Mouse (Mus musculus) intestine, embryonic 14.5 days (tissue): ENCODE measurements around the gene Rnf220. TPM values are rescaled to one million over a fixed set of nuclear protein-coding genes. Genes with fewer than 3 reads are reported as not detected.
A peak's percentile ranks its signal among the peaks of the same experiment; 100 is the strongest.
"Not testable (repeated sequence)": the region's sequence is repeated elsewhere in the genome, so short reads cannot be mapped to it uniquely, and the experiment has no call there.

ENCODE experiments used
- ATAC-seq: fragments of 200-750 bp; cut with Nextera tagmentation; replicated peaks from 2 replicates; pipeline ENCODE4 v1.8.0; 2017; ENCODE audit warnings: low read depth, moderate number of reproducible peaks, moderate TSS enrichment, moderate library complexity; ENCODE audit not compliant: low FRiP score, low TSS enrichment
- DNase-seq: peaks from one replicate; pipeline ENCODE4 v3.0.0-alpha.2; 2018; ENCODE audit warnings: low spot score
- H3K27ac ChIP-seq: fragments of 300-500 bp; sonication (generic); 2 replicates; pipeline ENCODE4 v1.5.1; 2014; ENCODE audit warnings: low read depth, mild to moderate bottlenecking, control low read depth
- H3K27me3 ChIP-seq: fragments of 300-500 bp; sonication (generic); replicated peaks from 2 replicates; pipeline ENCODE4 v1.6.1; 2014; ENCODE audit warnings: low read length, control low read depth; ENCODE audit not compliant: control insufficient read depth, insufficient read depth
- H3K36me3 ChIP-seq: fragments of 300-500 bp; sonication (generic); 2 replicates; pipeline ENCODE4 v1.6.1; 2014; ENCODE audit warnings: low read length, control low read depth; ENCODE audit not compliant: control insufficient read depth, insufficient read depth
- H3K4me1 ChIP-seq: fragments of 300-500 bp; sonication (generic); replicated peaks from 2 replicates; pipeline ENCODE4 v1.6.1; 2014; ENCODE audit warnings: low read length, control low read depth, mixed read lengths; ENCODE audit not compliant: control insufficient read depth, insufficient read depth
- H3K4me2 ChIP-seq: fragments of 300-500 bp; sonication (generic); 2 replicates; pipeline ENCODE4 v1.6.1; 2014; ENCODE audit warnings: low read length
- H3K4me3 ChIP-seq: fragments of 300-500 bp; sonication (generic); 2 replicates; pipeline ENCODE4 v1.5.1; 2014; ENCODE audit warnings: low read depth, low read length, control low read depth, mixed read lengths
- H3K9ac ChIP-seq: fragments of 300-500 bp; sonication (generic); 2 replicates; pipeline ENCODE4 v1.6.1; 2014; ENCODE audit warnings: mild to moderate bottlenecking, low read length
- H3K9me3 ChIP-seq: fragments of 300-500 bp; sonication (generic); 2 replicates; pipeline ENCODE4 v1.6.1; 2016; ENCODE audit warnings: low read length, control low read depth; ENCODE audit not compliant: control insufficient read depth
- WGBS: fragments of 180-500 bp; shearing (Covaris S2); extraction: QIAGEN DNeasy Blood & Tissue Kit; methylation state at CpG from one replicate; pipeline ENCODE4 v1.1.7; 2014; 5-methylcytosine and 5-hydroxymethylcytosine counted together
- polyA plus RNA-seq: library from polyadenylated mRNA; unstranded; fragments of >200 nt; fragmentation: Nextera tagmentation; extraction: Ambion mirVana; gene quantifications from 2 replicates; pipeline ENCODE4 v1.2.1, GENCODE M21; 2014

Rnf220 gene
- polyA plus RNA-seq, 1 experiment from 2014 or later, result 65.1 TPM

- Histone ChIP-seq H3K36me3 (peaks cover 36% of the 10 kb centered on the region), H3K4me3 (no peak overlapping the region), H3K27me3 (no peaks in the 10 kb centered on the region), H3K27ac (no peak overlapping the region), H3K4me1 (peaks cover 12% of the 10 kb centered on the region; the same call in 1 of the 2 replicates), H3K4me2 (no peak overlapping the region), H3K9me3 (peaks cover 10% of the 10 kb centered on the region), H3K9ac (no peak overlapping the region)
- DNase-seq (peak; percentile 93), ATAC-seq (peak; percentile 45; the same call in 1 of the 2 replicates)
- WGBS, result 12% methylated on average over 6 of the region's 6 CpGs
These were observed 226.6 kb downstream of the Rnf220 start for GRCm38 (mm10) chr4:117270278-117270677.

- Histone ChIP-seq H3K27ac (no peak overlapping the region), H3K9me3 (no peaks in the 10 kb centered on the region), H3K36me3 (peaks cover 17% of the 10 kb centered on the region), H3K4me2 (no peak overlapping the region), H3K27me3 (no peaks in the 10 kb centered on the region), H3K4me1 (peaks cover 11% of the 10 kb centered on the region; the same call in 1 of the 2 replicates), H3K4me3 (no peak overlapping the region), H3K9ac (no peak overlapping the region)
- WGBS, result 87% methylated on average over 25 of the region's 25 CpGs
- ATAC-seq (no peak), DNase-seq (no peak)
These were observed 228.9 kb downstream of the Rnf220 start for GRCm38 (mm10) chr4:117267831-117268437.

- Histone ChIP-seq H3K9me3 (no peaks in the 10 kb centered on the region), H3K36me3 (peaks cover 11% of the 10 kb centered on the region), H3K4me1 (peaks cover 4% of the 10 kb centered on the region; the same call in 1 of the 2 replicates), H3K27ac (no peak overlapping the region), H3K9ac (no peak overlapping the region), H3K4me3 (no peak overlapping the region), H3K4me2 (no peak overlapping the region), H3K27me3 (no peaks in the 10 kb centered on the region)
- 10% methylated on average over 2 of the region's 2 CpGs for WGBS
- no peak for ATAC-seq
- peak; percentile 87 for DNase-seq
These were observed 229.6 kb downstream of the Rnf220 start for GRCm38 (mm10) chr4:117267284-117267683.

- H3K36me3 ChIP-seq, result no peaks in the 10 kb centered on the region
- no peaks in the 10 kb centered on the region for H3K27me3 ChIP-seq
- ATAC-seq (no peak), DNase-seq (no peak)
- H3K9me3 ChIP-seq, result no peaks in the 10 kb centered on the region
- WGBS, result 63% methylated on average over 8 of the region's 8 CpGs
- no peak overlapping the region for H3K9ac ChIP-seq
- H3K4me1 ChIP-seq, result no peaks in the 10 kb centered on the region
- no peak overlapping the region for H3K4me3 ChIP-seq
- H3K27ac ChIP-seq, result no peak overlapping the region
- H3K4me2 ChIP-seq, result no peak overlapping the region
These were observed 233.9 kb downstream of the Rnf220 start for GRCm38 (mm10) chr4:117262987-117263386.

GRCm38 (mm10) chr4:117262101-117262913 is 234.5 kb downstream of the Rnf220 start:
- H3K4me1 ChIP-seq, result no peaks in the 10 kb centered on the region
- no peak overlapping the region for H3K27ac ChIP-seq
- WGBS, result 47% methylated on average over 13 of the region's 13 CpGs
- no peaks in the 10 kb centered on the region for H3K9me3 ChIP-seq
- H3K4me3 ChIP-seq, result no peak overlapping the region
- H3K4me2 ChIP-seq, result no peak overlapping the region
- no peak overlapping the region for H3K9ac ChIP-seq
- ATAC-seq (no peak), DNase-seq (no peak)
- H3K36me3 ChIP-seq, result no peaks in the 10 kb centered on the region
- H3K27me3 ChIP-seq, result no peaks in the 10 kb centered on the region

GRCm38 (mm10) chr4:117261222-117261621 is 235.6 kb downstream of the Rnf220 start:
- H3K36me3 ChIP-seq, result no peaks in the 10 kb centered on the region
- H3K27me3 ChIP-seq, result no peaks in the 10 kb centered on the region
- H3K9ac ChIP-seq, result no peak overlapping the region
- no peaks in the 10 kb centered on the region for H3K4me1 ChIP-seq
- no peak overlapping the region for H3K27ac ChIP-seq
- H3K4me2 ChIP-seq, result no peak overlapping the region
- ATAC-seq (no peak), DNase-seq (no peak)
- 79% methylated on average over 2 of the region's 2 CpGs for WGBS
- no peaks in the 10 kb centered on the region for H3K9me3 ChIP-seq
- H3K4me3 ChIP-seq, result no peak overlapping the region

- H3K36me3 ChIP-seq, result not testable (repeated sequence)
These were observed 236.9 kb downstream of the Rnf220 start for GRCm38 (mm10) chr4:117259909-117260308.

GRCm38 (mm10) chr4:117254672-117255071 is 242.2 kb downstream of the Rnf220 start:
- Histone ChIP-seq H3K27ac (no peak overlapping the region), H3K36me3 (no peaks in the 10 kb centered on the region), H3K9ac (no peak overlapping the region), H3K4me3 (no peak overlapping the region), H3K9me3 (no peaks in the 10 kb centered on the region), H3K4me1 (peaks cover 7% of the 10 kb centered on the region), H3K27me3 (no peaks in the 10 kb centered on the region), H3K4me2 (no peak overlapping the region)
- WGBS, result 65% methylated on average over 6 of the region's 6 CpGs
- DNase-seq (no peak), ATAC-seq (no peak)

More at GRCm38 (mm10) chr4:117259909-117260308, 236.9 kb downstream of the Rnf220 start:
- not testable (repeated sequence) for ATAC-seq, H3K4me3 ChIP-seq, H3K9ac ChIP-seq, DNase-seq, H3K27ac ChIP-seq, H3K27me3 ChIP-seq, H3K4me2 ChIP-seq, H3K9me3 ChIP-seq, H3K4me1 ChIP-seq
- WGBS, result 75% methylated on average over 6 of the region's 6 CpGs
